Mouse (Mus musculus) hematopoietic stem cell, adult 5-6 weeks (primary cell): Measurements from ENCODE around the gene Ttc30a2. TPM values are rescaled to one million over a fixed set of nuclear protein-coding genes. Genes with fewer than 3 reads are reported as not detected.
"Not testable (repeated sequence)": the region's sequence is repeated elsewhere in the genome, so short reads cannot be mapped to it uniquely, and the experiment has no call there.

Experiments used
- ATAC-seq, 2 experiments: fragments of 125-278 bp in 1 of 2; replicated peaks in 1 of 2; 2 replicates each; pipeline ENCODE4 v1.8.0; 2016 to 2017; ENCODE audit warnings: inconsistent platforms in 2 of 2, mild to moderate bottlenecking in 2 of 2, moderate number of reproducible peaks in 2 of 2, low read depth in 1 of 2, moderate TSS enrichment in 1 of 2; ENCODE audit not compliant: low FRiP score in 2 of 2, poor library complexity in 2 of 2, severe bottlenecking in 2 of 2, insufficient read depth in 1 of 2, low TSS enrichment in 1 of 2
- total RNA-seq: library from RNA; stranded (forward); fragments of 172-1452, 232-1000 nt; gene quantifications from 2 replicates; pipeline ENCODE4 v1.2.3, GENCODE M21; 2017

The Ttc30a2 gene
- total RNA-seq, 1 experiment from 2014 or later, result 0.10 TPM

DNA sequence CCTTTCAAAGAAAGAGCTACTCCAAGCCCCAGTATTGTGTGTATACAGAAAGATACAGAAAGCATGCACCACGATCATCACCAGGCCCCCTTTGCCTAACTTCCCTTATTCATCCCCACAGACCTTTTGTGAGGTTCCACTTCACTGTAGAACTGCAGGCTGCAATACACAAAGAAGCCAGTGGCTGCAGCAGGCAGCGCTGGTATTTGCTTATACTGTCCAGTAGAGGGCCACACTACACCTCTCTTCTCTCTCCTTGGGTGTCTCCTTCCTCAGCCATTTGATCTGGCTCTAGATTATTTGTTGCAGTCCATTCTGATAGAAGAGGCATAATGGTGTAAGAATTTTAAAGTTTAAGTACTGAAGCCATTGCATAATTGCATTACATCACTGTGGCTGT is 7.2 kb upstream of the Ttc30a2 start:
- peak; percentile 89 to 91 for ATAC-seq

DNA sequence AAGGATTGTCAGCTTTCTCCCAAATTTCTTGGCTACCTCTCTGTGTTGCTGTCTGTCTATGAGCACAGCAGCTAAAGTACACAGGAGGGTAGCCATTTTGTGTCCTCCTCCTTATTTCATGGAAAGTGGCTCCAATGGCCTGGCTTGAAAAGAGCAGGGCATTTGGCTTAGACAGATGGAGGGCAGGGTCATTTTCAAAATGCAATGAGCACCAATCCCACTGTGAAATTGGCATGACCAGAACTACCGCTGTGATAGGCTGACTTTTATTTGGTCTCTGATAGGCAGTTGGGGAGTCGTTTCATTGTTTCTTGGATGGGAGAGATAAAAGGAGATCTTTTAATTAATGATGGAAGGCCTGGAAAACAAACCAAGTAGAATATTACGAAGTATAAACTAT is 5.9 kb upstream of the Ttc30a2 start:
- ATAC-seq, result no peak

DNA sequence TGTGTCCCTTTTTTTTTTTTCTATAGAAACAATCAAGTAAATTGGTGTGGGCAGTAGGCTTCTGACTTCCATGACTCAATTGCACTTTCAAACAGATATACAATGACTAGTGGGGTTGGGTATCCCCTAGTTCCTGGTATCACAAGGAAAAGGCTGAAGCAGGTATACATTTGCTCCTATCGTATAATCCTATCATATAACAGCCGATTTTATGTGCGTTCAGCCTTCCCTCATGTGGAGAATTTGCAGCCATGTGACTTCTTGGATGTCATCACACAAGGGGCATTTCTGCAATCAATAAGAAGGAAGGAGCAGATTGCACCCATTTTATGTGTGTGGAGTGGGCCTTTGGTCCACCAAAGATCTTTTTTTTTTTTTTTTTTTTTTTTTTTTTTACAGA is 5.1 kb upstream of the Ttc30a2 start:
- no peak for ATAC-seq

DNA sequence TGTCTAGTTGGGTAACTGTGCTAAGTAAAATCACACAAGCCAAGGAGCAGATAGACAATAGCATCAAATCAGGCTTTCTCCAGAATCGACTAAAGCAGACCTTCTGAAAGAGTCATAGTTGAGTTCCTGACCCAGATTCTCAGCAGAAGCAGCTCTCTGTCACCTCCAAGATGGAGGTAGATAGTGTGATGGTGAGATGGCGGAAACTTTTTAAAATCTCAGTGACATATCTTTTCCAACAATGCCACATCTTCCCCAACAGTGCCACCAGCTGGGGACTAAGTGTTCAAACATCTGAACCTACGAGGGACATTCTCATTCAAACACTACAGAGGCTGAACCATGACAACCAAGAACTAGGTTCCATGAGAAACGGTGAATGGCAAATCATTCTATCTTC is 4.7 kb upstream of the Ttc30a2 start:
- ATAC-seq, result no peak

DNA sequence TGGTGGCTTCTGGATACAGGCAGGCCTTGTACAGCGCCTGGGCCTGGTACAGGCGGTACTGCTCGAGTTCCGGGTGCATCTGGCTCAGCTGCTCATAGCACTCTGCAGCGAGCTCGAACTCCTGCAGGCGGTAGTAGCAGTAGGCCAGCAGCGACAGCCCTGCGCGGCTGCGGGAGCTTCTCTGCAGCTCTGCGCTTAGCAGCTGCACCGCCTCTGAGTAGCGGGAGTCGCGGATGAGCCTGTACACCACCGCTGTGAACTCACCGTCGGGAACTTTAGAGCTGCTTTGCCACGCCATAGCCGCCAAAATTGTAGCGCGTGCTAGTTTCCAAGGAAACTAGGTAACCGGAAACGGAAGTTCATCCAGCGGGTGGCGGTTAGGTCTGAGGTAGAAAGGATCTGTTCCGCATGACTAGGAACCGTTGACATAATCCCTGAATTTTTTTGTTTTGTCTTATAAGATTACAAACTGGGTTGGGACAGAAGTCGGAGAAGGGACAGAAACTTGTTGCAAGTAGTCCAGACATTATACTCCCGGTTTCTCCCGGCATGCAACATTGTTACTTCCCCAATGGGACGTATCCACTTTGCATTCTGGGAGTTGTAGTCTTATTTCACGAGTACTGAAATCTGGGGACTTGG is 3.6 kb upstream of the Ttc30a2 start, which contains the start of gene Ttc30a1:
Gene Ttc30a1 (minus strand): TSS at position 528 of the 642 bp plus-strand sequence.
- ATAC-seq, result peak; percentile 53 to 73

DNA sequence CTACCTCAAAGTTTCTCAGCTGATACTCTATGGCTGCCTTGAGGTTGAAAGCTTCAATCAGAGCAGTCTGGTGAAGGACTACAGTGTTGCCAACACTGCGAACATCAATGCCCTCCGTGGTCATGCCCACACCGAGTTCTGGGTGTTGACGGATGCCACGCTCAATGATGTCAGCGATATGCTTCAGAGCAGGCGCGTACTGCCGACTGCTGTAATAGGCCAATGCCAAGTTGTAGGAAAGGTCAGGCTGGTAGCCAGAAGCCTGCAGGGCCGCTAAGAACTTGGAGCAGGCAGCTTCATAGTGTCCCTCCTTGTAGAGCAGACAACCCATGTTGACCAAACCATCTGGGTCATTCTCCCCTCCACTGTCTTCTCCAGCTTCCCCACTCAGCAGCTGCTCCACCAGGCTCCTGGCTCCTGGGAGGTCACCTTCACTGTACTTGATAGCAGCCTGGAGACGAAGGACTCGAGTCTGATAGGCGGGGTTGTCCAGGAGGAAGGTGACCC is 3.0 kb upstream of the Ttc30a2 start:
- ATAC-seq, result not testable (repeated sequence)

DNA sequence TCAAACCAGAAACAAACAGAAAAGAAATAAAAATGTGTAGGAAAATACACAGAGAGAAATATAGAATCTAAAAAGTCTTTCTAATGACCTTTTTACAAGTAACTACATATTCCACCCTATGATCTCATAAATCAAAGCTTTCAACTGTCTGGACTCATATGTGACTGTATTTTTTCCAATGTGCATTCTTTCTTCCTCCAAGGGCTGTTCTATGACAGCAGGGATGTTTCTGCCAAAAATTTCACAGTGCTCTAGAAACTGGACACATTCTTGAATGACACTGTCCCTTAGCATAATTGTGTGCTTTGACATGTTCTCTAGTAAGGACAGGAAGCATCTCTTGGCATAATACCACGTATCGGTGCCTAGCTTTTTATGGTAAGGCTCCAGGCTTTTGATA is 1.9 kb downstream of the Ttc30a2 start:
- ATAC-seq, result not testable (repeated sequence)

DNA sequence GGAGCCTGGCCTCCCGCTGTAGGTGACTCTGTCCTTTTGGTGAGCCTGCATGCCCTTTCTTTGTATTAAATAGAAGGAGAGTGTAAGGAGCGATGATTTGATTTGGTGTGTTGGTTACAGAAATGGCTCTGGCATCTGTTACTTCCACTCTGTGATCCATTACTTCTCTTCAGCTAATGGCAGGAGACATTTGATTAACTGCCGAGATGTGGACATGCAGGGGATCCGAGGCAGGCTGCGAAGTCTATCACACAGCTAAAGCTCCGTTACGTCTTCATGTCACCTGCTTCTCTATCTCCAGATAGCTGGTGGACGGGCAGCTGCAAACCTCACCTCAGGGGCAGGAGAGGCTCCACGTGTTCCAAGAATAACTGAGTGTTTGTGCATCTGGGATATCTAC is 3.8 kb downstream of the Ttc30a2 start:
- ATAC-seq, result no peak

DNA sequence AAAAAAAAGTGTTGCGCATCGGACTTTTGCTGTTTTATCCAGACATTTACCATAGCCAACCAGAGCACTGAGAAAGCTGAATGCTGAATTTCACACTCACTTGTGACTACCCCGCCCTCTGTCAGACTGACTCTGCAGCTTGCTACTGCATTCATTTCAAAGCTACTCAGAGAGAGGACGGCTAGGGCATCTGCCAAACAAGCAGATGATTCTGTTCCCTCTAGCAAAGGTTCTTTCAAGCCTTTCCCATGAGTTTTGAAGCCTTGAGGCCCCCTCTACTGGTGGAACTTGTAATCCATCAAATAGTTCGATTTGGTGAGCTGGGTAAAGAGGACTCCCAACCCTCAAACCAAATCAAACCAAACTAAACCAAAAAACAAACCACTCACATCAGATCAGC is 13.0 kb downstream of the Ttc30a2 start:
- ATAC-seq, result peak; percentile 61 to 73

DNA sequence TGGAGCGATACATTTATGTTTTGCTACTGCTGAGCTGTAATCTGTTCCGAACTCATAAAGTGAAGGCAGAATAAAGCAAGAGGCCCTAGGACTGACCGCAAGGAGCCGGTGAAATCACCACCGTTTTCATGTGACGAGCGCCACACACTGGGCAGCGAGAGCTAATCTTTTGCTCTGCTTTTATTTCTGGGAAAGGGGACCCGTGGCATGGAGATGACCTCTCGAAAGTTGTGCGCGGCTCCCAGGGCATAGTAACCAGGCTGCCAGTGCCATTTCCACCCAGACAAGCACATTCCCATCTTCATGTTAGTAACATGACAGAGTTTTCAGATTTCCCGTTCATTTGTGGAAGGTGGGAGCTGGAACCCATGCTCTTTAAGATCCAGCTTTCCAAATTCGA is 13.5 kb downstream of the Ttc30a2 start:
- ATAC-seq, result peak; percentile 58 to 79

DNA sequence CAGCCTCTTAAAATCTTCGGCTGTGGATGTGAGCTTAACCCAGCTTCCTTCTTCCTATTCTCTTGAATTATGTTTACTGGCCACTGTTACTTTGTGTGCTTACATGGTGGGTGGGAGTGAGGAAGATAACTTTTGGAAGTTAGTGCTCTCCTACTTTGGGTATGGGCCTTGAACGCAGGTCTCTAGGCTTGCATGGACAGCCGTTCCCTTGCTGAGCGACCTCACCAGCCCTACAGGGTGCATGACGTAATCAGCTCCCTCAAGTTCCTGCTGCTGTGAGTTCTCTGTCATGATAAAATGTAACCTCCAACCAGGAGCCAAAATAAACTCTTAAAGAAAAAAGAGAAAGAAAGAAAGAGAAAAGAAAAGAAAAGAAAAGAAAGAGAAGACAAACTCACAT is 13.9 kb downstream of the Ttc30a2 start:
- ATAC-seq, result no peak

DNA sequence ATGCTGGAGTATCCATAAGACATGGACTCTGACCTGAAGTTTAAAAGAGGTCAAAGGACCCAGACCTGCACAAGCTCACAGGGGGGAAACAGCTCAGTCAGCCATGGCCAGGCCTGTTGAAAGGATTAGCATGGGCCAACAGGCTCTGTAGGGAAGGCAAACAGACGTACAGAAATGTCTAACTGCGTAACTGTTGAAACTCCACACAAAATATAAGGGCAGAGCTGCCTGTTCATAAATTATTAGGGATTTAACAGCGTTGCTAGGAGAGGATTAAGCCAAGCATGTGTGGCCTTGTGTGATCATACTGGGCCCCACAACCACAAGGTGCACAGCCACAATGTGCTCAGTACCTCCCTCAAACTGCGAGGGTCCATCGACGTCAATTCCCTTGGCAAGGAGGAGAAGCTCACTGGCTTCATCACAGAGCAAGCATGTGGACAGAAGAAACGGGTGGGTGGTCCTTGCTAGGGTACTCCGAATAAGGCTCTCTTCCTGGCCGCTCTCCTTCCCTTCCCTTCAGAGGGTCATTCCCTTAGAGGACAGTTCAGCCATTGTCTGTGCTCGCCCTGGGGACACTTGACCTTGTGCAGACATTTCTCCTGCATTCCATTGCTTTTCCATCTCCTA is 14.6 kb downstream of the Ttc30a2 start:
- ATAC-seq, result no peak

DNA sequence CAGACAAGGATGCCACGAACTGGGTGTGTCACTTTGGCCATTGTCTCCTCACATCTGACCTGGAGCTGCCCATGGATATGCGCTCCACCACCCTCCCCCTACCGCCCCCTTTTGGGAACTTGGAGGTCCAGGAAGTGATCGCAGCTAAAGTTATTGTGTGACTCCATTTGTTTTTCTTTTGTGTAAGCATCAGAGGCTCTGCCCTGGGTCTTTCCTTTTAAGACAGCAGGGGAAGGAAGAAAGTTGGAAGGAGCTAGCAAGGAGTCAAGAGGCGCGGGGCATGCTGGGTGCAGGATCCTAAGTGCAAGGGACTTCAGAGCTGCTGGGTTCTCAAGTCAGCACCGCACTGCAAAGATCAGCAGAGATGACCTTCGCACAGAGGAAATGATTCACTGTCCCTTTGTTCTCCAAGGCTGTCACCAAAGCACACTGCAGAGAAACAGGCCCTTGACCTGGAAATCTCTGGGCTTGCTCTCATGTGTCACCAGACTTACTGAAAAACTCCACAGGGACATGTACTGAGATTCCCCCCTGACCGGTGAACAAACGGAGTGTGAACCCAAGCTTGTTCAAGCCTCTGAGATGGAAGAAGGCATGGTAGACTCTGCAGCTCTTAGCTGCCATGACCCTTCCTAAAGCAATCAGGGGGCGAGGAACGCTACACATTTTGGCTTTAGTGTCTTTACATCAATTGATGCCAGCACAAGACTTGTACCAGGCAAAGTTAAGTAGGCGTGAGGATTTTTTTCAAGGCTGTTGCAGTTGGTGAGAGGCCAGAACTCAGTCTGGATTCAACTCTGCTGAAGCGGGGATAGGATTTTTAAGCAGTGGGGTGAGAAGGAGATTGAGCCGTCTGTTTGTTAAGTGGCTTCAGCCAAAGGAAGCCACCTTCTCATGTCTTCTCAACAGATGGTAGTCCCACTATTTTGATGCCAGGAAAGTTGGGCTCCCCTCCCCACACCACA is 17.3 kb downstream of the Ttc30a2 start:
- no peak for ATAC-seq

DNA sequence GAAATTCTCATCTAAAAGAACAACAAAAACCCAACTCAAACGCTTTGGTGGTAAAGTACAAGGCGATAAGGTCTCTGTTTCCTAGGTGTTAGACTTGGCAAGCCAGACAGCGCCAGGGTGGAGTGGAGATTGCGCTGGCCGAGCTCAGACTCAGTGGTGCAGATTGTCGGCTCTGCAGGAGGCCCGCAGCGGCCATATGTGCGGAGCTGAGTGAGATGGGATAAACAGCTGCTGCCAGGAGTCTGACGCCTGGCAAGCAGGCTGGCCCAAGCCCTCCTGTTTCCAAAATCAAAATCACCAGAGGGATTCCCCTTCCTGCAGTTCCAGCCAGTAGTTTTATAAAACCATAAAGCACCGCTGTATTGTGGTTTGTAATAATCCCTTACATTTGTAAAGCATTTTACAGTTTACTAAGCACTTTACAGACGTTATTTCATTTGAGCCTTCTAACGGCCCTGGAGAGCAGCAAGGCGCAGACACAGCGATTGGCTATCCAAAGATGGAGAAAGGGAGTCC is 18.1 kb downstream of the Ttc30a2 start:
- no peak for ATAC-seq

DNA sequence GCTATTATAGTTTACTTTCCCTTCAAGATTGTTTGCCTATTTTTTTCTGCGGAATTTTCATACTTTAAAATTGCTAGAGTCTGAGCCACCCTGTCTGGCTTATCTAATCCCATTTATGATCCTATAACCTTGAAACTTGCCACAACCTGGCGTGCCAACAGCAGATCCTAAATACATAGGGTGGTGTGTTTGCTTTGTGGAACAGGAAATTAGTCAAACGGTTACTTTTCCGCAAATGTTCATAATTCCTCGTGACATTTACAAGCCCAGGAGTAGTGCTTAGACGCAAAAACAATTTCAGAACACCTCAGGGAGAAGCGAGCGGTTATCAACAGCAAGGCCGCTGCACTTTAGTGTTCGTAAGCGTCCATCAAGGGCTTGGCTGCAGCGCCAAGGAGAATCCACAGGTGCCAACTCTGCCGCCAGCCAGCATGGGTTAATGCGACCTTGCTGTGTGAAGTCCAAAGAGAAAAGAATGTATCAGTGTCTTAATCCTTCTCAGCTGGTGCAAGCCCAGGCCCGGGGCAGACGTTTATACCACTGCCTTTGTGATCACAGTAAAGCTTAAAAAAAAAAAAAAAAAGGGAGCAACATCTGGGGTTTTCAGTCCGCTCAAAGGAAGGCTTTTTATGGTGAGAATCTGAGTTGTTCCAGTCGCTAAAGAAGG is 18.7 kb downstream of the Ttc30a2 start:
- ATAC-seq, result no peak

DNA sequence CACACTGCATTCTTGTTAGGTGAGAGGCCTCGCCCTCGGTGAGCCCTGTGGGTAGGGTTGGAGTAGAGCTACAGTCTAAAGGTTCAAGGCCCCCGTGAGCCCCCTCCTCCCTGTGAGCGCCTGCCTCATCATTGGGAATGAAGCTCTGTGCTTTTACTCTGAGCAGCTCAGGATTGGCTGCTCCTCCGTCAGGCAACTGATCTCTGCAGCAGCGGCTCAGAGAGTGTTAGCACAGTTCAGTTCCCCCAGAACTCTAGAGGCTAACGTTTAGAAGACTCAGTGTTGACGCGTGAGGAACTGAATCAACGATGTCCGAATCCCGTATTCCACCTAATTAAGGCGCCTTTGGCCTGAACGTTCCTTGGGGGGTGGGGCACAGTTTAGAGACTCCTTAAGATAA is 22.3 kb downstream of the Ttc30a2 start:
- ATAC-seq, result no peak

DNA sequence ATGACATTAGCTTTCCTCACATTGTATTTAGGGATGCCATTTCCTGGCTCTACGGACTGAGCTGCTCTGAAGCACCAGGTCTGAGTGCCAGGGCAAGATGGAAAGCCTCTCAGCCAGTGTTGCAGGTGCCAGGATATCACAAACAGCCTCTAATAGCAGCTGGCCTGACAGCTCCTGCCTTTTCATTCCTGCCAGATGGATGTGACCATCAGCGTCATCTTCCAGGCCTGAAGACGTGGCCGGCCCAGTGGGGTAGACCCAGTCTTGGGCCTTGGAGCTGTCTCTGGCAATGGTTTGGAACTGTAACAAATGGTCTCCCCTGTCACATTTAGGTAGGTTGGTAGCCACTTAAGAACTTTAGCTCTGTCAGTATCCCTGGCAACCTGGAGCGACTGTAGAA is 24.6 kb downstream of the Ttc30a2 start:
- ATAC-seq, result no peak
